Mouse (Mus musculus) central nervous system, embryonic 18 days (tissue): Measurements from ENCODE around the gene Arsa. TPM values are rescaled to one million over a fixed set of nuclear protein-coding genes. Genes with fewer than 3 reads are reported as not detected.

Source experiments
- polyA plus RNA-seq: library from polyadenylated mRNA; depleted of rRNA; stranded (reverse); fragments of >200 nt; gene quantifications from 2 replicates; pipeline ENCODE4 v1.2.3, GENCODE M21; 2012; rRNA removed

The Arsa gene
- polyA plus RNA-seq, result 36.4 and 36.7 TPM in 2 replicates

DNA sequence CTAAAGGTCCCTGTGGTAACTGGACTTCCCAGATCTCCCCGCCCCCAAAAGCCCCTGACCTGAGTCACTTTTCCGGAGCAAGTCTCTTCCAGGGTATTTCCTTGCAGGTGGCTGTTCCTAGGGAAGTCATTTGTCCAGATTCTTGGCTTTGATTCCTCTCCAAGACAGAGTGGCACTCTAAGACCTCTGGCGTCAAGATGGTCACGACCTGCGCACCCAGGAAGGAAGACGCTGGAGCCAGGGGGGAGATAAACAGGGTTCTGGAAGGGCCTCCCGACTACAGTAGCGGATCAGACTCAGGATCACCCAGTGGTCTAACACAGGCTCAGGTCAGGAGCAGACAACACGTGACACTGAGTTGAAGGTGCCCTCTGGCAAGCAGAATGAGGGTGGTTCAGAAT, at the start of gene Arsa:
Arsa (minus strand) TSS at position 335 of the 401 bp plus-strand sequence.

GRCm38 (mm10) chr15:89498961-89499688, 21.9 kb upstream of the Arsa start, which contains the start of gene Shank3:
Shank3 (plus strand) TSS chr15:89499623.

GRCm38 (mm10) chr15:89453865-89454478, 23.3 kb downstream of the Arsa start, which contains the start of gene Mapk8ip2:
Mapk8ip2 (plus strand) TSS chr15:89453913.

GRCm38 (mm10) chr15:89429352-89430221, 47.6 kb downstream of the Arsa start, which contains the start of the genes C730034F03Rik, Gm44502 and Chkb:
C730034F03Rik (plus strand) TSS chr15:89429589.
Gm44502 (minus strand) TSS chr15:89429696.
Chkb (minus strand) TSS chr15:89429908.

DNA sequence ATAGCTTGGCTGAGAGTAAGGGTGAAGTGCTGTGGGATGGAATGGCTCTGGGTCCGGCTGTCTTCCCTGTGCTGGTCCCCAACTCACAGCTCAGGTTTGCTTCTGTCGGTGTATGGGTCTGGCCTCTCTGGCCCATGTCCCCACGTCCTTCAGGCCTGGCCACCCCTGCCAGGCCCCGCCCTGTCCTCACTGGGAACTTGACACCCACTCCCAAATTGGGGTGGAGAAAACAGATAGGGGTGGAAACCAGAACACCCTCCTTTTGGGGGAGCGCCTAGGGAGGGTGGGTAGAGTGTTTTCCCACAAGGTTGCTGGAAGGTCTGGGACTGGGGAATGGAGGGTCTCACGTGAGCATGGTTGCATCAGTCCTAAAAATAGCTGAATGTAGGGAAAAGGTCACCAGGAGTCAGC, 51.5 kb downstream of the Arsa start, which contains the start of gene Cpt1b:
Cpt1b (minus strand) TSS at position 153 of the 411 bp plus-strand sequence.

Other genes with a start within 250 kb of the Arsa start
- 149 and 165 TPM in 2 replicates for gene Sbf1, start 162.1 kb downstream of the Arsa start, polyA plus RNA-seq
- gene Adm2, start 154.7 kb downstream of the Arsa start, polyA plus RNA-seq, result 0.07 TPM in 1 of 2 replicates, not detected in the other
- not detected in 2 replicates for gene Miox, start 143.0 kb downstream of the Arsa start, polyA plus RNA-seq
- gene Lmf2, start 121.8 kb downstream of the Arsa start, polyA plus RNA-seq, result 15.9 and 17.0 TPM in 2 replicates
- 104 and 105 TPM in 2 replicates for gene Ncaph2, start 121.7 kb downstream of the Arsa start, polyA plus RNA-seq
- 34.5 and 37.7 TPM in 2 replicates for gene Sco2, start 103.6 kb downstream of the Arsa start, polyA plus RNA-seq
- gene Tymp, start 100.4 kb downstream of the Arsa start, polyA plus RNA-seq, result 3.2 and 3.9 TPM in 2 replicates
- 2.2 and 4.6 TPM in 2 replicates for gene Odf3b, start 98.1 kb downstream of the Arsa start, polyA plus RNA-seq
- gene Klhdc7b, start 92.5 kb downstream of the Arsa start, polyA plus RNA-seq, result 0.03 and 0.04 TPM in 2 replicates
- 0.23 and 0.26 TPM in 2 replicates for gene Syce3, start 66.9 kb downstream of the Arsa start, polyA plus RNA-seq
- gene Cpt1b, start 51.6 kb downstream of the Arsa start, polyA plus RNA-seq, result 6.2 and 8.1 TPM in 2 replicates
- 3.3 and 3.4 TPM in 2 replicates for gene C730034F03Rik, start 47.8 kb downstream of the Arsa start, polyA plus RNA-seq
- gene Gm44502, start 47.7 kb downstream of the Arsa start, polyA plus RNA-seq, result 0.11 and 0.19 TPM in 2 replicates
- 87.4 and 92.5 TPM in 2 replicates for gene Chkb, start 47.5 kb downstream of the Arsa start, polyA plus RNA-seq
- 85.6 and 93.4 TPM in 2 replicates for gene Mapk8ip2, start 23.5 kb downstream of the Arsa start, polyA plus RNA-seq
- 41.7 and 44.4 TPM in 2 replicates for gene Shank3, start 22.2 kb upstream of the Arsa start, polyA plus RNA-seq
- gene Acr, start 90.9 kb upstream of the Arsa start, polyA plus RNA-seq, result 7.3 and 9.3 TPM in 2 replicates
- 114 and 122 TPM in 2 replicates for gene Rabl2, start 114.5 kb upstream of the Arsa start, polyA plus RNA-seq